Mouse (Mus musculus): ENCODE measurements at regions not wholly inside any gene's neighbourhood (a gene's known extent, or its start where the extent isn't known, plus 50 kb on each side); places are given as distances from the start of the nearest gene placed in this dataset.

GRCm38 (mm10) chr14:72942571-72942970 is 106.3 kb downstream of the Cysltr2 start:
- Histone ChIP-seq H3K4me3 (no peak overlapping the region), H3K27me3 (no peaks in the 10 kb centered on the region), H3K9ac (no peak overlapping the region), H3K4me2 (replicated peaks) (no peak overlapping the region), H3K36me3 (no peaks in the 10 kb centered on the region), H3K27ac (no peak overlapping the region), H3K9me3 (no peaks in the 10 kb centered on the region), H3K4me1 (no peaks in the 10 kb centered on the region)
- ATAC-seq (ENCODE audit: insufficient number of reproducible peaks, insufficient read depth, low FRiP score, low TSS enrichment) = no peak
- 82% methylated on average over 2 of the region's 2 CpGs for WGBS

DNA sequence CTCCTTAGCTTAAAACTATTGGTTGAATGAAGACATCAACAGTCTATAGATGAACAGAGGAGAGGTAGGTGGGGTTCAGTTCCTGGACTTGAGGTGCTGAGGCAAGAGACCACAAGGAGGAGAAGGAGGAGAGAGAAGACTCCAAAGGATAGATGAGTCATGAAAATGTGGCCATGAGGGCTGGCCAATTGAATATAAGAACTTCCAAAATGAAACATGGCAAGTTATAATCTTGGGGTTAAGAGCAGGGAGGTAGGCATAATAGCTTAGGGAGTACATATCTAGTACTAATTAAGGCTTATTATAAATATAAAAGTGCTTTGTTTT is 109.9 kb downstream of the Cysltr2 start:
- Histone ChIP-seq H3K27ac (no peak overlapping the region), H3K4me2 (replicated peaks) (no peak overlapping the region), H3K4me1 (no peaks in the 10 kb centered on the region), H3K9ac (no peak overlapping the region), H3K36me3 (no peaks in the 10 kb centered on the region), H3K9me3 (no peaks in the 10 kb centered on the region), H3K4me3 (no peak overlapping the region), H3K27me3 (no peaks in the 10 kb centered on the region)
- ATAC-seq (ENCODE audit: insufficient number of reproducible peaks, insufficient read depth, low FRiP score, low TSS enrichment) = no peak

DNA sequence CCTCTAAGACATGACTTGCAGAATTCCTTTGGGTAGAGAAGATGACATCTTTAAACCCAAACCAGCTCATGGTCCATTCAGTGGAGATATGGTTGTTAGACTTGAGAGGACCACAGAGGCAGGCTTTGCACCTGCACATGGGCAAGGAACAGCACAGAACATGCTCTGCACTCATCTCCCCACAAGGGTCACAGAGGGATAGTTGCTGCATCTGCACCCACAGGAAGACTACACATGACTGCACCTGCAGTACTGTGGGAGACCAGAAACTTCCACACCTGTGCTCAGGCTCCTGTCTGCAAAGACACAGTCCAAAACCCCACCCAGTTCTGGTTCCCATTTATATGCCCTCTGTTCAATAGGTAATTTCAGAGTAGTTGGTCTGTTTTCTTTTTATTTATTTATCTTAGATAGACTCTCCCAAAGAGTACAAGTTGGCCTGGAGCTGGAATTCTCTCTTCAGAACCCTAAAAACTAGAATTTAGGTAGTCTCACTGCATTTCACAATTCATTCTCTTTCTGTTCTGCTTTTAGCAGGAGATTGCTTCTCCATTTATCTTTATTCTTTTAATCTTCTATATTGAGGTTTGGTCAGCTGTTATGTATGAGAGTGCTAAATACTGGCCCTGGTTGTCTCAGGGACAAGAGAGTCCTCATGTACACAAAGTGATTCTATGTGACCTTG is 110.4 kb downstream of the Cysltr2 start:
- H3K4me3 ChIP-seq = no peak overlapping the region
- no peaks in the 10 kb centered on the region for H3K27me3 ChIP-seq
- H3K9me3 ChIP-seq = no peaks in the 10 kb centered on the region
- no peaks in the 10 kb centered on the region for H3K4me1 ChIP-seq
- no peak overlapping the region for H3K4me2 ChIP-seq (replicated peaks)
- ATAC-seq (ENCODE audit: insufficient number of reproducible peaks, insufficient read depth, low FRiP score, low TSS enrichment) = no peak
- H3K36me3 ChIP-seq = no peaks in the 10 kb centered on the region
- H3K9ac ChIP-seq = no peak overlapping the region
- H3K27ac ChIP-seq = no peak overlapping the region

- Histone ChIP-seq H3K4me3 (no peak overlapping the region), H3K4me1 (no peaks in the 10 kb centered on the region), H3K36me3 (no peaks in the 10 kb centered on the region), H3K27ac (no peak overlapping the region), H3K27me3 (no peaks in the 10 kb centered on the region), H3K4me2 (replicated peaks) (no peak overlapping the region), H3K9ac (no peak overlapping the region), H3K9me3 (no peaks in the 10 kb centered on the region)
- no peak for ATAC-seq (ENCODE audit: insufficient number of reproducible peaks, insufficient read depth, low FRiP score, low TSS enrichment)
Measured at GRCm38 (mm10) chr14:72933598-72933997, 115.3 kb downstream of the Cysltr2 start.

GRCm38 (mm10) chr14:72932296-72932695 is 116.6 kb downstream of the Cysltr2 start:
- Histone ChIP-seq H3K27ac (no peak overlapping the region), H3K4me1 (no peaks in the 10 kb centered on the region), H3K27me3 (no peaks in the 10 kb centered on the region), H3K9me3 (no peaks in the 10 kb centered on the region), H3K9ac (no peak overlapping the region), H3K36me3 (no peaks in the 10 kb centered on the region), H3K4me3 (no peak overlapping the region), H3K4me2 (replicated peaks) (no peak overlapping the region)
- 55% methylated on average over 9 of the region's 9 CpGs for WGBS
- no peak for ATAC-seq (ENCODE audit: insufficient number of reproducible peaks, insufficient read depth, low FRiP score, low TSS enrichment)

DNA sequence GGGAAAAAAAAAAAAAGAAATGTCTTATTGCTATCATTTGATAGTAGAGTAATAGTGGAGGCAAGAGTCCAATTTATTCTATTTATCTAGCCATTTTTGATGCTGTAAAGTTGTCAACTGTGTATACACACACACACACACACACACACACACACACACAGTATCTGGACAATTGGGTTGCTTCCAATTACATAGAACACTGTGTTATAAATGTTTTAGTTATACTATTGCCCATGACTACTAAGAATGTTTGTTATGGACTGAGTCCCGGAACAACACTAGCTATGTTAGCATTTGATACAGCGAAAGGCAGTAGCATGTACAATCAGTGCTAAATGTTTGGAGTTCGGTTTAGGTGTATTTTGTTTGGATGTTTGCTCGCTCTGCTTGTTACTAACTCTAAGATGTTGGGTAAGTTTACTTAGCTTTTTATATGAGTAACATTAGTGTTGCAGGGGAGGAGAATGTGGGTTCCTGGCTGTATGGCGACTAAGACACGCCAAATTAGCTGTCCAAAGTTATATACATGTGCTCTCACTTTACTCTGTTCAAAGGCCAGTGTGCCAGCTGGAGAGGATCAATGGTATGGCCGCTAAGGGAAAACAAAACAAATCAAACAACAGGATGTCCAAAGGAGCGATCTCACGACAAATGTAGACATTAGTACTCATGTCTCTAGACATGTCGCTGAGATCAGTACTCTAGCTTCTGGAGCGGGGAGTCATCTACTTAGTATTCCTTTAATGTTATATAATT is 147.6 kb downstream of the Cysltr2 start:
- Histone ChIP-seq H3K9ac (no peak overlapping the region), H3K4me1 (no peaks in the 10 kb centered on the region), H3K9me3 (no peaks in the 10 kb centered on the region), H3K27me3 (no peaks in the 10 kb centered on the region), H3K4me2 (replicated peaks) (no peak overlapping the region), H3K27ac (no peak overlapping the region), H3K36me3 (no peaks in the 10 kb centered on the region), H3K4me3 (no peak overlapping the region)
- ATAC-seq (ENCODE audit: insufficient number of reproducible peaks, insufficient read depth, low FRiP score, low TSS enrichment) = no peak
- WGBS = 90% methylated on average over 11 of the region's 11 CpGs

- Histone ChIP-seq H3K36me3 (no peaks in the 10 kb centered on the region), H3K4me1 (no peaks in the 10 kb centered on the region), H3K27me3 (no peaks in the 10 kb centered on the region), H3K4me2 (replicated peaks) (no peak overlapping the region), H3K27ac (no peak overlapping the region), H3K9ac (no peak overlapping the region), H3K9me3 (no peaks in the 10 kb centered on the region), H3K4me3 (no peak overlapping the region)
- ATAC-seq (ENCODE audit: insufficient number of reproducible peaks, insufficient read depth, low FRiP score, low TSS enrichment) = no peak
- WGBS = 94% methylated on average over 4 of the region's 4 CpGs
Measured at GRCm38 (mm10) chr14:72899630-72900029, 149.3 kb downstream of the Cysltr2 start.

- Histone ChIP-seq H3K4me3 (no peak overlapping the region), H3K36me3 (no peaks in the 10 kb centered on the region), H3K9ac (no peak overlapping the region), H3K27ac (no peak overlapping the region), H3K27me3 (no peaks in the 10 kb centered on the region), H3K9me3 (no peaks in the 10 kb centered on the region), H3K4me2 (replicated peaks) (no peak overlapping the region), H3K4me1 (no peaks in the 10 kb centered on the region)
- WGBS = 62% methylated on average over 2 of the region's 2 CpGs
- ATAC-seq (ENCODE audit: insufficient number of reproducible peaks, insufficient read depth, low FRiP score, low TSS enrichment) = no peak
Measured at GRCm38 (mm10) chr14:72892316-72892715, 156.6 kb downstream of the Cysltr2 start.

GRCm38 (mm10) chr14:72889663-72890062 is 159.3 kb downstream of the Cysltr2 start:
- H3K4me2 ChIP-seq (replicated peaks) = no peak overlapping the region
- WGBS = 76% methylated on average over 5 of the region's 5 CpGs
- H3K27me3 ChIP-seq = no peaks in the 10 kb centered on the region
- ATAC-seq (ENCODE audit: insufficient number of reproducible peaks, insufficient read depth, low FRiP score, low TSS enrichment) = no peak
- no peaks in the 10 kb centered on the region for H3K9me3 ChIP-seq
- H3K4me1 ChIP-seq = no peaks in the 10 kb centered on the region
- H3K36me3 ChIP-seq = no peaks in the 10 kb centered on the region
- no peak overlapping the region for H3K27ac ChIP-seq
- H3K9ac ChIP-seq = no peak overlapping the region
- H3K4me3 ChIP-seq = no peak overlapping the region

- H3K27ac ChIP-seq = no peak overlapping the region
- H3K9me3 ChIP-seq = no peaks in the 10 kb centered on the region
- no peaks in the 10 kb centered on the region for H3K4me1 ChIP-seq
- H3K4me3 ChIP-seq = no peak overlapping the region
- H3K27me3 ChIP-seq = no peaks in the 10 kb centered on the region
- H3K4me2 ChIP-seq (replicated peaks) = no peak overlapping the region
- H3K36me3 ChIP-seq = no peaks in the 10 kb centered on the region
- no peak for ATAC-seq (ENCODE audit: insufficient number of reproducible peaks, insufficient read depth, low FRiP score, low TSS enrichment)
- WGBS = 36% methylated on average over 14 of the region's 14 CpGs
- H3K9ac ChIP-seq = no peak overlapping the region
Measured at GRCm38 (mm10) chr14:72887470-72888071, 161.3 kb downstream of the Cysltr2 start.

DNA sequence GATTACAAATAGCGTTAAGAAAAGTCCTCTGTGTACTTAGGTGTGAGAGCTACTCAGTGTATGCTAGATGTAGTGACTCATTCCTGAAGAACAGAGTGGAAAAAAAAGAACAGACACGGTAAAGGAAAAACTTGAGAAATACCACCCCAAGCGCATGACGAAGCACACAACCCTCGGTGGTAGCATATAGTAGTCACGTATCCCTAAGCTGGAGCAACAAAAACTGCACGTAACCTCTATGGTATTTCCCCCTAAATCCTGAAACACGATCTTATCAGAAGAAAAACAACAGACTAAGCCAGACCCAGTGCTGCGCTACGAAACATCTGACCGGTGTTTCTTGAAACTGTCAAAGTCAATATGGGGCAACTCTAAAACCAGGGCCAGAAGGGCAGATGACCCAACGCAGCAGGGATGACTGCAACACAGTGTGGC is 162.0 kb downstream of the Cysltr2 start:
- WGBS = 37% methylated on average over 12 of the region's 12 CpGs
- ATAC-seq (ENCODE audit: insufficient number of reproducible peaks, insufficient read depth, low FRiP score, low TSS enrichment) = peak; percentile 35; the same call in 1 of the 2 replicates
- Histone ChIP-seq H3K4me3 (no peak overlapping the region), H3K27ac (no peak overlapping the region), H3K9me3 (no peaks in the 10 kb centered on the region), H3K4me2 (replicated peaks) (no peak overlapping the region), H3K9ac (no peak overlapping the region), H3K4me1 (no peaks in the 10 kb centered on the region), H3K36me3 (no peaks in the 10 kb centered on the region), H3K27me3 (no peaks in the 10 kb centered on the region)

DNA sequence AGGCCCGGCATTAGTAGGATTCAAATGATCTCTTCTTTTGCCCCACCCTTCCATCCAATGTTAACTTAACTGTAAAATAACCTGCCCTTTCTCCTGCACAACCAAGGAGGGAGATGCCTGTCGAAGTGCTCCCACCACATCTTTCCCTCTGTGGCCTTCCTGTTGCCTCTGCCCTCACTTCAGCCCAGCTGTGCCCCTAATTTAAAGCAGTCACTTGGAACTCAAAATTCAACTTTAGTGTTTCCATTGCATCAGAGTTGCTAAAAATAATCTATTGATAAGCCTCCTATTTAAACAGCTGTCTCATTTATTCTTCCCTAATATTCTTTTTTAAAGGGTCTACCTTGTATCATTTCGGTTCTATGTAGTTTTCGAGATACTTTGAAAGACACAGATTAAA is 163.1 kb downstream of the Cysltr2 start:
- no peaks in the 10 kb centered on the region for H3K4me1 ChIP-seq
- 80% methylated on average over 4 of the region's 4 CpGs for WGBS
- no peak overlapping the region for H3K27ac ChIP-seq
- H3K36me3 ChIP-seq = no peaks in the 10 kb centered on the region
- H3K27me3 ChIP-seq = no peaks in the 10 kb centered on the region
- H3K4me3 ChIP-seq = no peak overlapping the region
- no peaks in the 10 kb centered on the region for H3K9me3 ChIP-seq
- H3K4me2 ChIP-seq (replicated peaks) = no peak overlapping the region
- no peak for ATAC-seq (ENCODE audit: insufficient number of reproducible peaks, insufficient read depth, low FRiP score, low TSS enrichment)
- H3K9ac ChIP-seq = no peak overlapping the region

Measured in embryonic facial prominence, embryonic 12.5 days (tissue).